Mouse (Mus musculus) limb, embryonic 14.5 days (tissue): ENCODE results near the gene Omd. TPM values are rescaled to one million over a fixed set of nuclear protein-coding genes. Genes with fewer than 3 reads are reported as not detected.

Experiments
- ATAC-seq: fragments of 200-750 bp; cut with Nextera tagmentation; 2 replicates; pipeline ENCODE4 v1.8.0; 2017; ENCODE audit warnings: low read depth, moderate number of reproducible peaks, moderate TSS enrichment; ENCODE audit not compliant: low FRiP score
- DNase-seq: peaks from one replicate; pipeline ENCODE4 v3.0.0-alpha.2; 2015; ENCODE audit warnings: low spot score
- H3K27ac ChIP-seq: fragments of 300-500 bp; sonication (generic); replicated peaks from 2 replicates; pipeline ENCODE4 v1.5.1; 2014; ENCODE audit warnings: low read depth, mild to moderate bottlenecking, low read length, moderate library complexity, mixed read lengths
- H3K27me3 ChIP-seq: fragments of 300-500 bp; sonication (generic); 2 replicates; pipeline ENCODE4 v1.6.1; 2014; ENCODE audit warnings: low read length, mixed read lengths; ENCODE audit not compliant: control insufficient read depth, insufficient read depth
- H3K36me3 ChIP-seq: fragments of 300-500 bp; sonication (generic); 2 replicates; pipeline ENCODE4 v1.6.1; 2014; ENCODE audit warnings: mild to moderate bottlenecking, low read length, moderate library complexity, mixed read lengths; ENCODE audit not compliant: control insufficient read depth, insufficient read depth
- H3K4me1 ChIP-seq: fragments of 300-500 bp; sonication (generic); 2 replicates; pipeline ENCODE4 v1.6.1; 2014; ENCODE audit warnings: antibody characterized with exemption, low read length, mixed read lengths; ENCODE audit not compliant: control insufficient read depth, insufficient read depth
- H3K4me2 ChIP-seq: fragments of 300-500 bp; sonication (generic); replicated peaks from 2 replicates; pipeline ENCODE4 v1.6.1; 2014; ENCODE audit warnings: low read depth, mild to moderate bottlenecking, low read length, moderate library complexity; ENCODE audit not compliant: severe bottlenecking
- H3K4me3 ChIP-seq: fragments of 300-500 bp; sonication (generic); replicated peaks from 2 replicates; pipeline ENCODE4 v1.5.1; 2014; ENCODE audit warnings: low read length
- H3K9ac ChIP-seq: fragments of 300-500 bp; sonication (generic); 2 replicates; pipeline ENCODE4 v1.6.1; 2014; ENCODE audit warnings: mild to moderate bottlenecking, low read depth, low read length, moderate library complexity; ENCODE audit not compliant: severe bottlenecking
- H3K9me3 ChIP-seq: fragments of 300-500 bp; sonication (generic); 2 replicates; pipeline ENCODE4 v1.6.1; 2016; ENCODE audit warnings: low read length; ENCODE audit not compliant: control insufficient read depth
- POLR2A ChIP-seq: fragments of 200-500 bp; IDR thresholded peaks from 2 replicates; pipeline ENCODE4 v1.8.0; 2012; ENCODE audit warnings: inconsistent platforms, mild to moderate bottlenecking, moderate library complexity, borderline replicate concordance; ENCODE audit not compliant: insufficient read depth, insufficient read length; ENCODE audit errors: extremely low read depth
- WGBS: fragments of 180-500 bp; shearing (Covaris S2); extraction: QIAGEN DNeasy Blood & Tissue Kit; methylation state at CpG from one replicate; pipeline ENCODE4 v1.1.7; 2014; 5-methylcytosine and 5-hydroxymethylcytosine counted together
- polyA plus RNA-seq, 2 experiments: library from polyadenylated mRNA; depleted of rRNA in 1 of 2; stranded (reverse) in 1 of 2; unstranded in 1 of 2; fragments of >200 nt; fragmentation: Nextera tagmentation in 1 of 2; extraction: Ambion mirVana in 1 of 2; gene quantifications; 2 replicates each; pipeline versions ENCODE4 v1.2.1 to v1.2.3; 2012 to 2014

The Omd gene
- polyA plus RNA-seq, 2 experiments = 5.4 to 8.5 TPM

DNA sequence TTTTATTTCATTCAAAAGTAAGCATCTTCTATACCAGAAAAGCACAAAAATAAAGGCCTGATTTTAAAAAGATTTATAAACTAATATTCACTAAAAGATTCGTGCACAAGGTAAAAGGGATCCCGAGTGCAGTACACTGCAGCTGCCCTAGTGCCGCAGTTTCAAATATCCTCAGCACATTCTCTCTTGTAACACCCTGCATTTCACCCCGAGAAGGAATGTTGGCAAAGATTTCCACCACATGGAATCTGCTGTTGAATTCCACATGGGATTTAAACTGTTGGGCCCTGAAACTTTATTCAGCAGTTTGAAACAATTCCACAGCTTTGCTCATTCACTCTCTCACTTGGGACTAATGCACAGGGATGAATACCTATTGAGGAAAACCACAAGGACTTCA lies 25.5 kb downstream of the Omd start, which contains the start of gene Ogn:
Gene Ogn, plus strand, starts transcription at position 333 of the 400 bp plus-strand sequence.
- 13% methylated on average over 4 of the region's 4 CpGs for WGBS
- ATAC-seq = peak; percentile 87
- DNase-seq = peak; percentile 92
- Histone ChIP-seq H3K27me3 (no peaks in the 10 kb centered on the region), H3K27ac (peak within 1 kb of the TSS; percentile 85), H3K4me3 (peak within 1 kb of the TSS; percentile 40), H3K9me3 (no peaks in the 10 kb centered on the region), H3K36me3 (peaks cover 3% of the 10 kb centered on the region; the same call in 1 of the 2 replicates), H3K4me1 (no peaks in the 10 kb centered on the region; the same call in 1 of the 2 replicates), H3K4me2 (peak within 1 kb of the TSS; percentile 47), H3K9ac (no peak within 1 kb of the TSS)
- TF ChIP-seq POLR2A = no peak

- Histone ChIP-seq H3K4me3 (peak overlapping the region; percentile 40), H3K36me3 (peaks cover 3% of the 10 kb centered on the region; the same call in 1 of the 2 replicates), H3K27me3 (no peaks in the 10 kb centered on the region), H3K4me2 (peak overlapping the region; percentile 47), H3K4me1 (no peaks in the 10 kb centered on the region; the same call in 1 of the 2 replicates), H3K9me3 (no peaks in the 10 kb centered on the region), H3K9ac (peak overlapping the region; percentile 50; the same call in 1 of the 2 replicates), H3K27ac (peak overlapping the region; percentile 85)
- WGBS = 34% methylated on average over 4 of the region's 4 CpGs
- peak; percentile 61 for DNase-seq
- TF ChIP-seq POLR2A = no peak
- ATAC-seq = peak; percentile 70
Measured at GRCm38 (mm10) chr13:49608589-49609322, 26.5 kb downstream of the Omd start.

DNA sequence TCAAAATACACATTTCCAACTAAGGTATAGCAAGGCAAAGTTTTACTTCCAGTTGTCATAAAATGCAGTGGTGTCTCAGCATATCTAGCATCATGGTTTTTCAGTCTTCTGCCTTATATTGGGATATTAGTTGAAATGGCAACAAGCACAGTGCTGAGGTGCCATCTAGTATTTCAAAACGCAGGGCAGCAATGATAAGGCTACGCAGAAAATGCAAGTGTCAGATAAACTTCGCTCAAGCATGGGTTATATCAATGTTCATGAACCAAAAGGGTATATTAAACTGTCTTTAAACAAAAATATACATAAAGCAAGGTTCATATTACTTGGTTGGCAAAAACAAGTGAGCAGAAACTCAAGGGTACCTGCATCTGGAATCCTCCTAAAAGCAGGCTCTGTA lies 34.8 kb downstream of the Omd start:
- no peak overlapping the region for H3K27ac ChIP-seq
- no peaks in the 10 kb centered on the region for H3K4me1 ChIP-seq
- WGBS = 95% methylated on average over 3 of the region's 3 CpGs
- no peaks in the 10 kb centered on the region for H3K9me3 ChIP-seq
- ATAC-seq (no peak), DNase-seq (no peak)
- no peak for TF ChIP-seq POLR2A
- no peak overlapping the region for H3K9ac ChIP-seq
- H3K27me3 ChIP-seq = no peaks in the 10 kb centered on the region
- H3K4me3 ChIP-seq = no peak overlapping the region
- no peak overlapping the region for H3K4me2 ChIP-seq
- H3K36me3 ChIP-seq = peaks cover 34% of the 10 kb centered on the region

DNA sequence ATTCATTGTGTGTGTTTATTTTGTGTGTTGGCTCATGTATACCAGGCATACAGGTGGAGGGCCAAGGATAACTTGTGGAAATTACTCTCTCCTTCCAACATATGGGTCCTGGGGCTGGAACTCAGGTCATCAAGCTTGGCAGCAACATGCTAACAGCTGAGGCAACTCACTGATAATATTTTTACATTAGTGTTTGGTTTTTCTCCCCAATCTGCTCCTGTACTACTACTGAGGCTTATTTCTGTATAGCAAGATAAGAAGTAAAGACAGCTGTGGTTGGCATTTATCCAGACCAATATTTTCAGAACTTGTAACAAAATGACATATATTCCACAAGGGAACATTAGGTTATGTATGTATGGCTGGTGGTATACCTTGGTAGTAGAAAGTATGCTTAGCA lies 36.1 kb downstream of the Omd start:
- H3K4me1 ChIP-seq = no peaks in the 10 kb centered on the region
- ATAC-seq (no peak), DNase-seq (no peak)
- no peak overlapping the region for H3K9ac ChIP-seq
- H3K27ac ChIP-seq = no peak overlapping the region
- no peaks in the 10 kb centered on the region for H3K27me3 ChIP-seq
- no peak for TF ChIP-seq POLR2A
- H3K4me2 ChIP-seq = no peak overlapping the region
- peaks cover 31% of the 10 kb centered on the region for H3K36me3 ChIP-seq
- no peaks in the 10 kb centered on the region for H3K9me3 ChIP-seq
- H3K4me3 ChIP-seq = no peak overlapping the region

DNA sequence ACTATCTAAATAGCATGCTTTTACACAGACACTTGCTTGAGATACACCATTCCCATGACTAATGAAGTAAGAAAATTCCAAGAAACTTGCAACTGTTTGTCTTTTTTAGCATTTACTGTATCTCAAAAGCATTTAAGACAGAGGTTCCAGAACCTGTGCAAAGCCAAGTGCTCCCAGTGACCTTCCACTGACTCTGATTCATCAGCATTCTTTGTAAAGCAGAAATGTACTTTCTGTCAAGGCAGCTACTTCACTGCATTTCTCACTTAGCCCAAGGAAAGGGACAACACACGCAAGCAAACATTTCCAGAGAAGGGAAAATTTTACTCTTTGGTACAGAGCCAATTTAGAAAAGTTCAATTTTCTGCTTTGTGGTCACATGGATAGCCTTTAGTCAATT lies 41.0 kb downstream of the Omd start:
- H3K4me2 ChIP-seq = no peak overlapping the region
- H3K4me1 ChIP-seq = no peaks in the 10 kb centered on the region
- H3K27me3 ChIP-seq = no peaks in the 10 kb centered on the region
- no peaks in the 10 kb centered on the region for H3K9me3 ChIP-seq
- whole genome bisulfite sequencing = 83% methylated on average over 1 of the region's 1 CpGs
- H3K27ac ChIP-seq = no peak overlapping the region
- peaks cover 28% of the 10 kb centered on the region for H3K36me3 ChIP-seq
- no peak for TF ChIP-seq POLR2A
- DNase-seq (no peak), ATAC-seq (no peak)
- no peak overlapping the region for H3K9ac ChIP-seq
- H3K4me3 ChIP-seq = no peak overlapping the region
